Mouse (Mus musculus) cerebellum, adult 18-20 months (tissue): ENCODE results near the gene Ptcra.
"Not testable (repeated sequence)": the region's sequence is repeated elsewhere in the genome, so short reads cannot be mapped to it uniquely, and the experiment has no call there.

Experiments
- DNase-seq, 2 experiments: peaks; one replicate each; pipeline ENCODE4 v3.0.0; 2021

Ptcra gene

GRCm38 (mm10) chr17:46770546-46770945, 7.0 kb upstream of the Ptcra start:
- DNase-seq = no peak

DNA sequence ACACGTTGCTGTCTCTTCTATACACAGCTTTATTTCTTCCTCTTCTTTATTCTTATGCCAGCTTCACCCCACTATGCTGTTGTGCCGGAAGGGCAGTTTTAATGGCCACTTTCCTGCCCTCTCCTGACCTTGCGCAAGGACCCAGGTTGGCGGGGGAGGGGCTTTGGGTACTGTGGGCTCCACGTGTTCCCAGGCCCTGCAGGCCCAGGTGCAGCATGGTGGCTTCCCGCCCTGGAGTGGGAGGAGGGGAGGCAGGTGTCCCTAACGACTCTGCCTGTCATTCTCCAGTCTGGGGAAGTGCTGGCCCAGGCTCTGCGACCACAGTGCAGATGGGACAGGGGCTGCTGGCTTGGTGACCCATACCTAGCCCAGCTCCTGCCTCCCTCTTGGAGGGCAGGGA, 4.4 kb upstream of the Ptcra start:
- DNase-seq = no peak

- DNase-seq = not testable (repeated sequence)
Measured at GRCm38 (mm10) chr17:46764916-46765315, 1.4 kb upstream of the Ptcra start.

DNA sequence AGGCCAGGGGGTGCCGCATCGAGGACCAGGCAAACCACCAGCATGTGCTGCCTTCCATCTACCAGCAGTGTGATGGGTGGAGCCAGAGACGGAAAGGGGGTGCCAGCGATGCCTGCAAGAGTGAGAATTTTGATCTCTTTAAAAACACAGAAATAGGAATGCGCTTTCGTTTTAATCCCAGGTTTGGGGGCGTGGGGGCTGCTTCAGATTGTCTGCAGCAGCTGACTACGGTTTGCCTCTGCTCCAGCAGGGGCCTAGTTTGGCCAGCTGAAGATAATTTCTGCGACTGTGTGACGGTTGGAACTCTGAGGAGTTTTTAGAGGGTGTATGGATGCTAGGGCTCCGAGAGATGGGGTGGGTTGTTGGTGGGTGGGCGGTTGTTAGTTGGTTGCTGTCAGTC, 4.8 kb downstream of the Ptcra start:
- DNase-seq = no peak

GRCm38 (mm10) chr17:46751794-46752556, 11.5 kb downstream of the Ptcra start, which contains the start of gene Cnpy3:
Cnpy3 (minus strand) TSS chr17:46752214.
- peak; percentile 97 to 99 for DNase-seq

GRCm38 (mm10) chr17:46751056-46751793, 12.3 kb downstream of the Ptcra start:
- no peak for DNase-seq

DNA sequence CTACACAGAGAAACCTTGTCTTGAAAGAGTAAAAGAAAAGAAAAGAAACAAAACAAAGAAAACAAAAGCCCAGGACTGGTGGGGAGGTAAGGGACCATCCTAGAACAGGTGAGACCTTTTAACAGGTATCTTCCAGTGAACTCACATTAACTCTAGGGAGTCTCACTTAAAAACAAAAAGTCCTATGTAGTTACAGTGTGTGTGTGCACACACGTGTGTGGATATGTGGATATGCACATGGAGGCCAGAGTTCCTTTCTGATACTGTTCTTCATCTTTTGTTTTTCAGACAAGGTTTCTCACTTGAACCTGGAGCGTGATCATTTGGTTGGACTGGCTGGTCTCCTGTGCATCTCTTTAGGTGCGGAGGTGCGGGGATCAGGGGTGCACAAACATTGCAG, 12.9 kb downstream of the Ptcra start:
- DNase-seq = no peak

- DNase-seq = no peak
Measured at GRCm38 (mm10) chr17:46749282-46749681, 14.2 kb downstream of the Ptcra start.

DNA sequence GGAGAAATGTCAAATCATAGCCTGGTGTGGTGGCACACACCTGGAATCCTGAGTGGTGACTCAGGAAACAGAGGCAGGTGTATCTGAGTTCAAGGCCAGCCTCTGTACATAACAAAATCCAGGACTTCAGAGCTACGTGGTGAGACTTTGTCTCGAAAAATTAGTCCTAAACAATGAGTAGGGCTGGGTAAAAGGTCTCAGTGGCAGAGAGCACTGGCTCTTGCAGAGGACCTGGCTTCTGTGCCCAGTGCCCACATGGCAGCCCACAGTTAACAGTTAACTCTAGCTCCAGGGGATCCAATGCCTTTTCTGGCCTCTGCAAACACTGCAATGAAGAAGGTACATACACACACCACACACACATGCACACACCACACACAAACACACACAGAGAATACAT, 15.7 kb downstream of the Ptcra start:
- DNase-seq = no peak

GRCm38 (mm10) chr17:46747234-46747633, 16.3 kb downstream of the Ptcra start:
- no peak for DNase-seq

- no peak for DNase-seq
Measured at GRCm38 (mm10) chr17:46745506-46745905, 18.0 kb downstream of the Ptcra start.

- DNase-seq = no peak
Measured at GRCm38 (mm10) chr17:46742986-46743385, 20.5 kb downstream of the Ptcra start.

DNA sequence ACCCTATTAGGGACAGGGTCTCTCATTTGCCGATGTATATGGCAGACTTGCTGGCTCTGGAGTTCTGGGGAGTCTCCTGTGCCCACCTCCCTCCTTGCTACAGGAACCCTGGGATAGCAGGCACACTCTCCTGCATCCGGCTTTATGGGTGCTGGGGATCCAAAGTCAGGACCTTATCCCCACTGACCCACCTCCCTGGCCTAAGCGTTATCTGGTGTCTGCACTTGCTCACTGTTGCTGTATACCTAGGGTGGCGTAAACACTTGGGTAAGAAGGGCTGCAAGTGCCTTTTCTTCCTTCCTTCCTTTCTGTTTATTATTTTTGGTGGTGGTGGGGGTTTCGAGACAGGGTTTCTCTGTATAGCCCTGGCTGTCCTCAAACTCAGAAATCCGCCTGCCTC, 22.2 kb downstream of the Ptcra start:
- no peak for DNase-seq

DNA sequence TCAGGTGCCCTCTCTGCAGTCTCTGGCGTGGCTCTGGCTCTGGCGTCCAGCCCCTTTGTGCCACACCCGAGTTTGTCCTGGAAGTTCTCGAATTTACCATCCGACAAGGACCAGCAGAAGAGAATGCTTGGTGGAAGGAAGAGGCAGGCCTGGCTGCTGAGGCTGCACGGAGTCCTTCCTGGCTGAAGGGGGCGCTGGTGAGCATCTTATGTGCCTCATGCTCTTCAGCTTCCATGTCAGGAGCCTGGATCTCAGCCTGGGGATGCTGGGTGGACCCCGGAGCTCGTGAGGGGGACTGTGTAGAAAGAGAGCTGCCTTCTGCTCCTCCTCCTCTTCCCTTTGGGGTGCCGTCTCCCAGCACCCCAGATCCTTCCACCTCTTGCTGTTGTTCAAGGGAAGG, 27.4 kb downstream of the Ptcra start:
- peak in 1 of 2 experiments; percentile 36 for DNase-seq

DNA sequence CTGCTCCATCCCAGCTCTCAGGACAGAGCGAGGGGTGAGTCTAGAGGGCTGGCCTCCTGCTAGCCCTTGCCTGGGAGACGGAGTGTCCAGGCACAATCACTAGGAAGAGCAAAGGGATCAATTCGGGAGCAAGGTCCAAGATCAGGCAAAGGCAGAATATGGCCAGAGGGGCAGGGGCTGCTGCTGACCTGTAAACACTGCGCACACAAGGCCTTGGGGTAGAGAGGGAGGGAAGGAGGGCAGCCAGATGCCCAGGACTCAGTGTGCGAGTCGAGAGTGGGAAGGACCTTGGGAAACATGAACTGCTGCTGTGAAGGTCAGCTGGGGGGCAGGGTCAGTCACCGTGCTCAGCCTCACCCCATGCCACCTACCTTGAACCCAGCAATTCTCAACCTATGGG, 28.2 kb downstream of the Ptcra start:
- DNase-seq = no peak

DNA sequence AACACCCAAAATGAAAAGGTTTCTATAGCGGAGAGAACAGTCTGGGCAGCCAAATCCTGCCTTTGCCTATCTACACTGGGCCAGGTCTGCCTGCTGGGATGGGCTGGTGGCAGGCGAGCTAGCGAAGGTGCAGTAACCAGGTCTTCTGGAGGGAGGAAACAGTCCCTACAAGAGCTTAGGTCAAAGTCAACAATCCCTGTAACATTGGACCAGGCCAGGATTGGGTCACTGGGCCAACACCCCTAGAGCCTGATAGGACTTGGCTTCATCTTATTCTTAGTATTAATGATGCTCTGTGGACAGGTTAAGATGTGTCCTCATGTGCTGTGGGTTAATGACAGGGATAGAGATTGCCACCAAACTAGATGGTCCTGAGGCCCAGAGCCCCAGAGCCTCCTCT, 29.5 kb downstream of the Ptcra start:
- no peak for DNase-seq

- DNase-seq = peak; percentile 87 to 88
Measured at GRCm38 (mm10) chr17:46728904-46729318, 34.6 kb downstream of the Ptcra start, which contains the start of gene Gnmt. Gnmt (minus strand) TSS chr17:46729168.

DNA sequence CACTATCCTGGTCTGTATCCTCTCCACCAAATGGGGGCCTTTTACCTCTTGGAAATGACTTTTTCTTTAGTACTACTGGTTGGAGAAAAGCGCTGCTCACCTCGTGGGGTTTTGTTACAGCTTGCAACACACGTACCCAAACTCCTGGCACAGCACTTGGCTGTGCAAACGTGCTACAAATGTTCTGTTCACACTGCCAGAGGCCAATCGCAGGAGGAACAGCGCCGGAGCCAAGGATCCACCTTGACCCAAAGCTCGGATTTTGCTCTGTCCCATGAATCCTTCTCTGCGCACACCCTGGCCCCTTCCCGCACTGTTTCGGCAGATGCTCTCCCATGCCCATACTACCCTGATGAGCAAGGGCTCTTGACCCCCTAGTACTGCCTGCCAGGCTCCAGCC, 35.0 kb downstream of the Ptcra start:
- DNase-seq = peak in 1 of 2 experiments; percentile 13

- DNase-seq = peak; percentile 38 to 48
Measured at GRCm38 (mm10) chr17:46728021-46728420, 35.5 kb downstream of the Ptcra start.

- DNase-seq = no peak
Measured at GRCm38 (mm10) chr17:46727271-46727670, 36.2 kb downstream of the Ptcra start.

DNA sequence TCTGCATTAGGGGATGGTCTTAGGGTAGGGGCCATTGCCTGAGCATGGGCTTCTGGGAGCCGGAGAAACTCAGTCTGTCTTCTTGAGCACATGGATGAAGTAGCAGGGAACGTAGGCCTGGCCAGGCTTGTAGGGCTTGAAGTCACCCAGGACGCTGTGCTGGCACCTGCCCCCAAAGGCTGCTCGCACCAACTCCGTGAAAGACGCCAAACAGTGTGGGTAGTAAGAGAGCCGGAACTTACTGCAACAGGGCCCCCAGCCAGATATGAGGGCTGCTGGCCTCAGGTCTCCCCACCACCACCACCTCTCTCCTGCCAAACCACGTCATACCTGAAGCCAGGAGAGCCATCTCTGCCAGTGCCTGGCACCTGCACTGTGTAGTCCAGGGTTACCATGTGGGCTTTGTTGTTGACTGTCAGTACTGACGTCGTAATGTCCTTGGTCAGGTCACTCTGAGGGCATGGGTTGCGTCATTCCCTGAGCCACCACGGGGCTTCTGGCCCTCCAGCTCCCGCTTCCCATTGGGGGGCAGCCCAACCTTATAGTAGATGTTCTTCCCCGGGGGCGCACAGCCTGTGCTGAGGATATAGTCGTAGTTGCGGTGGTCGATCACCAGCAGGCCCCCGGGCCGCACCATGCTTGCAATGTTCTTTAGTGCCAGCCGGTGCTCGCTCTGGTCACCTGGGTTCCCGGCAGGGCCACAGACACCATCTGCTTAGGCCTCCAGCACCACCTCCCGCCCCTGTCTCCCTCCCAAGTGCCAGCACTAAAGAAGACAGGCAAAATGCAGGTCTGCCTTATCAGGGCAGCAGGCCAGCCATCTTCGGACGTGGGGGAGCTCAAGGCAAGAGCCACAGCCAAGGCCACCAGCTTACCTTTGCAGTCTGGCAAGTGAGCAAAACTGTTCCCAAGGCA, 37.5 kb downstream of the Ptcra start:
- peak; percentile 79 to 86 for DNase-seq

DNA sequence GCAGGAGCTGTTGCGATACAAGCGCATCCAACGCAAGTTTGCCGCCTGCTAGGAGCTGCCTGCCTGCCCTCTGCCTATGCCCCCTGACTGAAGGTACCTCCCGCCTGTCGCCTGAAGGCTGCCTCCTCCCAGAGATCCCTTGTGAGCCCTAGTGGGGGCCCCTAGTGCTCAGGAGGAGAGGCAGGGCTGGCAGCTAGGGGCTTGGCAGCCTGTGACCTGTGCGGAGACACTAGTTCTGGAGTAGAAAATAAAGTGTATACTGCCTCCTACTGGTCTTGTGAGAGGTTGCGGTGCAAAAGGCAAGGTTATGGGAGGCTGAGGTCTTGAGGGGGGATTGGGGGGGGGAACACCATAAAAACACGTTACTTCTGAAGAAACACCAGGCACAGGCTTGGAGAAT, 38.2 kb downstream of the Ptcra start:
- DNase-seq = peak in 1 of 2 experiments; percentile 42

DNA sequence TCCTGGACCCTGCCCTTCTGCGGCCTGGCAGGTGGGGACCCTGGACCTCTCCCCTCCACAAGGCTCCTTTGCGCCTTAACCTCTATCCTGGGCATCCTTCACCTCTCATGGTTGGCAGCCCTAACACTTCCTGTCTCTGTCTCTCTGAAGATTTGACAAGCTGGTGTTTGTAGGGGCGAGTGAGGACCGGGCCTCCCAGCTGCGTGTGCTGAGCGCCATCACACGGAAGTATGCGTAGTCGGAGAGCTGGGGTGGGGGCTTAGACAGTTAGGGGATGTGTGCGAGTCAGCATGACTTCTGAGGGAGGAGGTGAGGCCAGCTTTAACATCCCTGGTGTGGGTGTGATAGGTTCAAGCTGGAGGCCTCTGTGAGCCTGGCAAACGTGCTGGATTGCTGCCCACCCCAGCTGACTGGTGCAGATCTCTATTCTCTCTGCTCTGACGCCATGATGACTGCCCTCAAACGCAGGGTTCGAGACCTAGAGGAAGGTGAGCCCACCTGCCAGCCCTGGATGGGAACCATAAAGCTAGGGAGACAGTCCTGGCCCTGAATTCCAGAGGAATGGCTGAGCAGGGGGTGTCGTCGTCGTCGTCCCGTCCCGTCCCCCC, 38.9 kb downstream of the Ptcra start:
- DNase-seq = no peak
